Mouse (Mus musculus) retina, postnatal 1 day (tissue): ENCODE results near the gene Pgrmc2.

ENCODE experiments used
- DNase-seq: peaks from one replicate; pipeline ENCODE4 v3.0.0-alpha.2; 2012

The Pgrmc2 gene

GRCm38 (mm10) chr3:41065320-41065719 is 17.5 kb downstream of the Pgrmc2 start:
- no peak for DNase-seq

- DNase-seq, result no peak
These were observed 20.1 kb downstream of the Pgrmc2 start for GRCm38 (mm10) chr3:41062758-41063157.

DNA sequence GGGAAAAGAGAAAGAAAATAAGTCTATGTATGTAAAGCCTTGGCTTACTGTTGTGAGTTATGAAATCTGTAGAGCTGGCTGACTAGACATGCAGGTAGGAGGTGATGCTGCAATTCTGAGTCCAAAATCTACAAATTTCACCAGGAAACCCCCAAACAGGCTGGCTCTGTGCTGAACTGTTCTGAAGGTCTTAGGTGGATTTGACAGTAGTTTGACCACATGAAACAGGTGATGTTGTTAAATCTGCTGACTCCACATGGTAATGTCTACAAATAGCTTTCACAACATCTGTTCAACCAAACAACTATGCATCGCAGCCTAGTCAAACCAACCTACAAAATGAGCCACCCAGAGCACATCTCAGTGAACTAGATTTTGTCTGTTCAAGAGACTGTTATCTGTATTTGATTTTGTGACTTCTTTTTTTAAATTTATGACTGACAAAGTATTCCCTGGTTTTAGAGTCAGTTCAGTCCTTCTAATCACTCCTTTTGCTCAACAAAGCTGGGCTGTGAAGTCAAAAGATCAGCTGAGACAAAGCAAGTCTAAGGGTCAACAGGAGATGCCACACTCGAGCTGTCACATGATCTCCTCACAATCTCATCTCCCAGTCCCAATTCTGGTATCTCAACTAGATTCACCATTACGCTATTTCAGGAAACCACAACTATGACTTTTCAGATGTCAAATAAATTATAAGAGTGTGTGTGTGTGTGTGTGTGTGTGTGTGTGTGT is 20.8 kb downstream of the Pgrmc2 start:
- DNase-seq, result no peak

GRCm38 (mm10) chr3:41059249-41059648 is 23.6 kb downstream of the Pgrmc2 start:
- DNase-seq, result no peak

GRCm38 (mm10) chr3:41058395-41058794 is 24.5 kb downstream of the Pgrmc2 start:
- peak; percentile 37 for DNase-seq

- no peak for DNase-seq
These were observed 29.5 kb downstream of the Pgrmc2 start for GRCm38 (mm10) chr3:41053334-41053733.

- peak; percentile 95 for DNase-seq
These were observed 35.0 kb downstream of the Pgrmc2 start for GRCm38 (mm10) chr3:41047838-41048237.

GRCm38 (mm10) chr3:41043756-41044354 is 39.0 kb downstream of the Pgrmc2 start:
- no peak for DNase-seq

DNA sequence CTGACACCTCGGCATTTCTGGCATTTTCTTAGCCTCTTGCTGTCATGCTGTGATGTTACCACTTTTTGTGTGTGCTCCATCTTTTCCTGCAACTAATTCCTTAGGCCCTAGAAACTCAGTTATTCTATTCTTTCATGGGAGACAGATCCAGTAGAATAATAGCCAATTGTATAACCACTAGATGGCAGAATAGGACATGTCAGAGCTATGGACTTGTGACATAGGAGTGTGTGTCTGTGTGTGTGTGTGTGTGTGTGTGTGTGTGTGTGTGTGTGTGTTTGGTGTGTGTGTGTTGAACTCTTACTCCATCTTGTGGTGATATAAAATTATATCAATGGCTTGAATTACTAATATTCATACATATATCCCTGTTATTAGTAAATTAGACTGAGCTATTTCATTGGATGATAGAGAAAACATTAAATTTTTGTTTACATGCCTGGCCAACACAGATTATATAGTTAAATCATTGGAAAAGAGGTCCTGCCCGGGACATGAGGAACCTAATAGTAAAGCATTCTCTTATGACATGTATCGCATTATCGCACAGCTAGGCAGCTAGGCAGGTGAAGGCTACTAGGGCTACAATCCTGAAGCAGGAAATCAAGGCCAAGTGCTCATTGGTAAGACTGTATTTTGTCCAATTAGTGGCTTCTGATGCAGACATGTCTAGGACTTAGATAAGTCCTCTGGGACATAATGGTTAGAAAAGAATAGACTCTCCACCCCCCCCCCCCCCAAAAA is 40.5 kb downstream of the Pgrmc2 start:
- peak; percentile 88 for DNase-seq

- no peak for DNase-seq
These were observed 41.6 kb downstream of the Pgrmc2 start for GRCm38 (mm10) chr3:41041241-41041640.

GRCm38 (mm10) chr3:41038297-41038916 is 44.4 kb downstream of the Pgrmc2 start:
- no peak for DNase-seq

GRCm38 (mm10) chr3:41031286-41032210 is 51.3 kb downstream of the Pgrmc2 start:
- no peak for DNase-seq

GRCm38 (mm10) chr3:41030705-41031104 is 52.1 kb downstream of the Pgrmc2 start:
- no peak for DNase-seq

- no peak for DNase-seq
These were observed 60.9 kb downstream of the Pgrmc2 start for GRCm38 (mm10) chr3:41021980-41022379.

- no peak for DNase-seq
These were observed 62.2 kb downstream of the Pgrmc2 start for GRCm38 (mm10) chr3:41020687-41021086.

- no peak for DNase-seq
These were observed 64.7 kb downstream of the Pgrmc2 start for GRCm38 (mm10) chr3:41018022-41018608.
